Mouse (Mus musculus) kidney, adult 2 months (tissue): Measurements from ENCODE around the gene Ciao2b.

ENCODE experiments used
- CTCF ChIP-seq: fragments of 200-500 bp; conservative IDR thresholded peaks from 2 replicates; pipeline ENCODE4 v1.5.1; 2011; ENCODE audit warnings: low read depth, mild to moderate bottlenecking, control low read depth, low read length, moderate library complexity, mixed read lengths; ENCODE audit not compliant: insufficient read depth, insufficient read length
- POLR2A ChIP-seq: fragments of 200-500 bp; IDR thresholded peaks from one replicate; pipeline ENCODE4 v1.6.1; 2011; ENCODE audit warnings: low read depth, low read length, control low read depth

GRCm38 (mm10) chr8:104642324-104642654 lies 524 bp upstream of the Ciao2b start:
- TF ChIP-seq CTCF (no peak), POLR2A (no peak)
